9 mouse cellular contexts compared by ENCODE assay signal in genomic region chr15:99819109-99819440, GRCm38 (mm10). TPM values are rescaled to one million over a fixed set of nuclear protein-coding genes. Genes with fewer than 3 reads are reported as not detected.
A peak's percentile ranks its signal among the peaks of the same experiment; 100 is the strongest.
DNase-seq lines count a peak whose midpoint lies in the region; ATAC-seq and TF ChIP-seq lines count a peak whose summit lies in the region.
"Had no signal": no experiment of that assay in that cellular context is flagged by ENCODE, and none has a peak within 500 bp of the region (broad histone marks: within the 10 kb centered on the region; RNA-seq: fewer than 3 reads in every experiment).

No protein-coding gene starts in this region.

- peaks cover 14% of the 10 kb centered on the region for H3K36me3 ChIP-seq in embryonic facial prominence, embryonic 14.5 days (ENCODE audit: control insufficient read depth, insufficient read depth, low read length)
- H3K36me3 ChIP-seq in intestine, embryonic 16.5 days (ENCODE audit: control insufficient read depth, insufficient read depth, low read length), result peaks cover 11% of the 10 kb centered on the region
- H3K36me3 ChIP-seq in neural tube, embryonic 12.5 days, result no peaks in the 10 kb centered on the region

- TF ChIP-seq CTCF in layer of hippocampus, adult 2 months (conservative IDR thresholded peaks at IDR 0.05), result no peak

- no peak for DNase-seq in layer of hippocampus, adult 2 months (ENCODE audit: low spot score in 2 of 2)
- no peak for DNase-seq in layer of hippocampus, adult 9-11 months
- DNase-seq in embryonic facial prominence, embryonic 14.5 days (ENCODE audit: low spot score), result no peak
- DNase-seq in T-cell, adult 2 months (ENCODE audit: low spot score), result no peak
- no peak for DNase-seq in adrenal gland, postnatal 25 days
- DNase-seq in gastrocnemius, postnatal 36 days, result no peak

- H3K4me2 ChIP-seq in embryonic facial prominence, embryonic 14.5 days (ENCODE audit: low read depth, low read length), result peak overlapping the region; percentile 77
- H3K4me2 ChIP-seq in intestine, embryonic 16.5 days (ENCODE audit: low read depth, low read length), result peak overlapping the region; percentile 58
- peak overlapping the region; percentile 50 for H3K4me2 ChIP-seq in neural tube, embryonic 12.5 days (replicated peaks)

- H3K9ac ChIP-seq in embryonic facial prominence, embryonic 14.5 days (ENCODE audit: low read depth, low read length), result peak overlapping the region; percentile 85
- H3K9ac ChIP-seq in intestine, embryonic 16.5 days (ENCODE audit: low read depth, low read length), result peak overlapping the region; percentile 68
- H3K9ac ChIP-seq in neural tube, embryonic 12.5 days, result peak overlapping the region; percentile 51

- peaks cover 12% of the 10 kb centered on the region for H3K4me1 ChIP-seq in embryonic facial prominence, embryonic 14.5 days (ENCODE audit: control insufficient read depth, insufficient read depth, low read length)
- H3K4me1 ChIP-seq in intestine, embryonic 16.5 days (ENCODE audit: control insufficient read depth, insufficient read depth, low read length), result peaks cover 11% of the 10 kb centered on the region
- peaks cover 24% of the 10 kb centered on the region for H3K4me1 ChIP-seq in neural tube, embryonic 12.5 days

- peak overlapping the region; percentile 81 for H3K27ac ChIP-seq in layer of hippocampus, adult 2 months
- H3K27ac ChIP-seq in embryonic facial prominence, embryonic 14.5 days (replicated peaks; ENCODE audit: low read depth, low read length), result peak overlapping the region; percentile 99
- peak overlapping the region; percentile 93 for H3K27ac ChIP-seq in intestine, embryonic 16.5 days (ENCODE audit: low read length)
- H3K27ac ChIP-seq in neural tube, embryonic 12.5 days, result peak overlapping the region; percentile 74

- intact Hi-C loops in gastrocnemius, postnatal 36 days (cut with DNase I), result no loop called here

- 2% methylated on average over 6 of the region's 6 CpGs for WGBS in embryonic facial prominence, embryonic 14.5 days
- 24% methylated on average over 6 of the region's 6 CpGs for WGBS in intestine, embryonic 16.5 days
- 21% methylated on average over 6 of the region's 6 CpGs for WGBS in neural tube, embryonic 12.5 days

- H3K27me3 ChIP-seq in embryonic facial prominence, embryonic 14.5 days (replicated peaks; ENCODE audit: control insufficient read depth, insufficient read depth, low read length), result no peaks in the 10 kb centered on the region
- H3K27me3 ChIP-seq in intestine, embryonic 16.5 days (replicated peaks; ENCODE audit: control insufficient read depth, insufficient read depth, low read length), result no peaks in the 10 kb centered on the region
- no peaks in the 10 kb centered on the region for H3K27me3 ChIP-seq in neural tube, embryonic 12.5 days (replicated peaks)
- H3K27me3 ChIP-seq: Patski had no signal

- ATAC-seq in embryonic facial prominence, embryonic 14.5 days (ENCODE audit: low read depth), result no peak
- ATAC-seq in intestine, embryonic 16.5 days, result no peak
- ATAC-seq in neural tube, embryonic 12.5 days (ENCODE audit: low FRiP score, low read depth), result no peak

- no peaks in the 10 kb centered on the region for H3K9me3 ChIP-seq in embryonic facial prominence, embryonic 14.5 days (ENCODE audit: control insufficient read depth, low read length)
- H3K9me3 ChIP-seq in intestine, embryonic 16.5 days (ENCODE audit: control insufficient read depth, low read length), result no peaks in the 10 kb centered on the region
- H3K9me3 ChIP-seq in neural tube, embryonic 12.5 days, result no peaks in the 10 kb centered on the region

- H3K4me3 ChIP-seq in layer of hippocampus, adult 2 months, result peak overlapping the region; percentile 46
- H3K4me3 ChIP-seq in embryonic facial prominence, embryonic 14.5 days (ENCODE audit: low read depth, low read length), result peak overlapping the region; percentile 56
- peak overlapping the region; percentile 55 for H3K4me3 ChIP-seq in intestine, embryonic 16.5 days (ENCODE audit: low read length)
- H3K4me3 ChIP-seq in neural tube, embryonic 12.5 days, result peak overlapping the region; percentile 31

RNA-seq across cellular contexts. Expression of gene Cers5, which starts 46.4 kb away (rescaled TPM):
- total RNA-seq in layer of hippocampus, adult 2 months (2021), result 10 to 100 TPM; 28.4 to 29.9 TPM
- 70.3 and 81.1 TPM in 2 replicates for polyA plus RNA-seq in embryonic facial prominence, embryonic 14.5 days (2014; fragmentation: Nextera tagmentation; extraction: Ambion mirVana)
- polyA plus RNA-seq in intestine, embryonic 16.5 days (2015; fragmentation: Nextera tagmentation; extraction: Ambion mirVana), result 42.1 and 46.8 TPM in 2 replicates
- polyA plus RNA-seq in neural tube, embryonic 12.5 days (2016; fragmentation: Nextera tagmentation; extraction: Ambion mirVana), result 65.6 and 67.3 TPM in 2 replicates
- total RNA-seq in adrenal gland, postnatal 25 days (2021), result 47.5 and 61.7 TPM in 2 replicates
- 1 to 10 TPM; 4.9 to 5.9 TPM for total RNA-seq in gastrocnemius, postnatal 36 days (2021)

RNA-seq across cellular contexts. Expression of gene Lima1, which starts 56.2 kb away (rescaled TPM):
- total RNA-seq in layer of hippocampus, adult 2 months (2021), result 10 to 100 TPM; 11.0 to 12.1 TPM
- polyA plus RNA-seq in embryonic facial prominence, embryonic 14.5 days (2014; fragmentation: Nextera tagmentation; extraction: Ambion mirVana), result 66.6 and 72.6 TPM in 2 replicates
- polyA plus RNA-seq in intestine, embryonic 16.5 days (2015; fragmentation: Nextera tagmentation; extraction: Ambion mirVana), result 105 and 112 TPM in 2 replicates
- 31.2 and 35.5 TPM in 2 replicates for polyA plus RNA-seq in neural tube, embryonic 12.5 days (2016; fragmentation: Nextera tagmentation; extraction: Ambion mirVana)
- total RNA-seq in adrenal gland, postnatal 25 days (2021), result 40.3 and 42.4 TPM in 2 replicates
- 10 to 100 TPM in 1 of 2 experiments, 1 to 10 TPM in 1; 9.3 to 10.3 TPM for total RNA-seq in gastrocnemius, postnatal 36 days (2021)
